Mouse (Mus musculus): ENCODE data around the gene Miga2. TPM values are rescaled to one million over a fixed set of nuclear protein-coding genes. Genes with fewer than 3 reads are reported as not detected.

Gene Miga2
- polyA plus RNA-seq, 1 experiment from 2014 or later: 12.6 TPM

DNA sequence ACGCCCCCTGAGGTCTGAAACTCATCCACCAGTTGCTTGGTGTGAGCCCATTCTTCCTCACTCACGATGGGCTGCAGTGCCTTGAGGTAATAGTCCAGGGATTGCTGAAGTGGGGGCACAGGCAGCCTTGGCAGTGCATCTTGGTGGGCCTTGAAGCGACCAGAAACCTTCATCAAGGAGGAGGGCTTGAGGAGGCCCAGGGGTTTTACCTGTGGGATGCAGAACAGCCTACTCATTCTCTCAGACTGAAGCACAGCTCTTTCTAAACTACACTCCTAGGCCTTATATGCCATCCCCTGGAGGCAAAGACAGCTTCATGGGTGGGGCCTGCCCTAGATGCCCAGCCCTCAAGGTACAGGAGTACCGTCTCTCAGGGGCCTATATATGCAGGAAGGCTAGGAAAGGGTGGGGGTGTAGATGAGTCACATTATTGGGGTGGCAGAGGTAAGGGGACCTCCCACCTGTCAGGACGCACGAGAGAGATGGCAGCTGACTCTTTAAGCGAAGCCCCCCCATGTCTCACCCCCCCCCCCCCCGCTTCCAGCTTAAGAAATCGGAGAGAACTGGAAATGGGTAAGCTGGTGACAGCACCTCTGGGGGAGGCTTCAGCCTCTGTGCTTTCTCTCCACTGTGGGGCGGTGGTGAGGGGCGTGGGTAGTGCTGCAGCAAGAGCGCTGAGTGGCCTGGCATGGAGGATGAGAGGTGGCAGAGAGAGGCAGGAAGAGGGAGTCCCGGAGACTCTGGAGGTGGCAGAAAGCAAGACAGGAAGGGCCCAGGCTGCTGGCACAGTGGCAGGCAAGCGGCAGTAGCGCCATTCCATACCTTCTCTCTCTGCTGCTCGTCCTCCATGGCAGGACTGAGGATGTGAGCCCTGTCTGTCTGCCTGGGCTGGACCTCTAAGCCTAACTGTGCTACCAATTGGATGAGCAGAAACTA, 49.3 kb downstream of the Miga2 start:
- no peak overlapping the region; the same call in 1 of the 2 replicates for H3K4me2 ChIP-seq (replicated peaks; ENCODE audit: low read depth)
- H3K9ac ChIP-seq (ENCODE audit: low read depth, low read length): no peak overlapping the region
- no peak for ATAC-seq
- H3K27ac ChIP-seq (ENCODE audit: low read depth, low read length): no peak overlapping the region
- no peaks in the 10 kb centered on the region for H3K9me3 ChIP-seq (ENCODE audit: control insufficient read depth)
- 0 out of 2 replicates have a peak, but pooled peaks cover 4% of the 10 kb centered on the region for H3K4me1 ChIP-seq (replicated peaks; ENCODE audit: control insufficient read depth, insufficient read depth, low read length)
- H3K27me3 ChIP-seq (replicated peaks; ENCODE audit: control insufficient read depth, insufficient read depth, low read length): no peaks in the 10 kb centered on the region
- 85% methylated on average over 16 of the region's 16 CpGs for WGBS
- H3K36me3 ChIP-seq (ENCODE audit: control insufficient read depth, insufficient read depth): peaks cover 28% of the 10 kb centered on the region
- peak; percentile 21; the same call in 1 of the 2 replicates for TF ChIP-seq CTCF (IDR thresholded peaks at IDR 0.05; ENCODE audit: low read depth)
- H3K4me3 ChIP-seq (ENCODE audit: low read depth, low read length): no peak overlapping the region

- Histone ChIP-seq H3K4me1 (replicated peaks; ENCODE audit: control insufficient read depth, insufficient read depth, low read length) (0 out of 2 replicates have a peak, but pooled peaks cover 4% of the 10 kb centered on the region), H3K4me2 (replicated peaks; ENCODE audit: low read depth) (peak overlapping the region; percentile 86), H3K9ac (ENCODE audit: low read depth, low read length) (0 out of 2 replicates have a peak overlapping the region, but pooled peaks have one; percentile 91), H3K27ac (ENCODE audit: low read depth, low read length) (no peak overlapping the region), H3K36me3 (ENCODE audit: control insufficient read depth, insufficient read depth) (peaks cover 21% of the 10 kb centered on the region), H3K27me3 (replicated peaks; ENCODE audit: control insufficient read depth, insufficient read depth, low read length) (no peaks in the 10 kb centered on the region), H3K9me3 (ENCODE audit: control insufficient read depth) (no peaks in the 10 kb centered on the region), H3K4me3 (ENCODE audit: low read depth, low read length) (no peak overlapping the region)
- TF ChIP-seq CTCF (IDR thresholded peaks at IDR 0.05; ENCODE audit: low read depth): no peak
- 88% methylated on average over 4 of the region's 4 CpGs for WGBS
- ATAC-seq: no peak
Observed at GRCm38 (mm10) chr2:30414101-30414500, 50.1 kb downstream of the Miga2 start.

DNA sequence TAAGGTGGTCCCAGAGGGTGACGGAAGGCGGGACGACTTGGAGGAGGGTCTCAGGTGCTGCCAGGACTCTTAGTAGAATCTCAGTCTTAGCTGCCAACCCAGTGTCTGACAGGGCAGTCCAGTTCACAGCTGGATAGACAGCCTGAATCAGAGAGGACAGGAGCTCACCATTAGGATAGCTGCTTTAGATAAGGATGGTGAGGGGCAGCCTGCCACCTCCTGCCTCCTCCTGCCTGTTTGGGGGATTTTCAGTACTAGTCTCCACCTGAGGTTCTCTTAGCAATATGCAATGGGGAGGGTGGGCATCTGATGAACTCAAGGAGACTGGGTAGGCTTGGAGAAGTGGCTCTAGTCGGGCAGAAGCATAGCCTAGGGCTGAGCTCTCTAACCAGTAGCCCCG, 50.6 kb downstream of the Miga2 start:
- H3K27me3 ChIP-seq (replicated peaks; ENCODE audit: control insufficient read depth, insufficient read depth, low read length): no peaks in the 10 kb centered on the region
- peak overlapping the region; percentile 91 for H3K9ac ChIP-seq (ENCODE audit: low read depth, low read length)
- peak overlapping the region; percentile 86 for H3K4me2 ChIP-seq (replicated peaks; ENCODE audit: low read depth)
- H3K9me3 ChIP-seq (ENCODE audit: control insufficient read depth): no peaks in the 10 kb centered on the region
- H3K4me1 ChIP-seq (replicated peaks; ENCODE audit: control insufficient read depth, insufficient read depth, low read length): 0 out of 2 replicates have a peak, but pooled peaks cover 4% of the 10 kb centered on the region
- H3K4me3 ChIP-seq (ENCODE audit: low read depth, low read length): peak overlapping the region; percentile 86
- peak overlapping the region; percentile 92; the same call in 1 of the 2 replicates for H3K27ac ChIP-seq (ENCODE audit: low read depth, low read length)
- WGBS: 58% methylated on average over 5 of the region's 5 CpGs
- peaks cover 20% of the 10 kb centered on the region for H3K36me3 ChIP-seq (ENCODE audit: control insufficient read depth, insufficient read depth)
- 0 out of 2 replicates have a peak, but pooled peaks have one; percentile 1 for ATAC-seq
- no peak for TF ChIP-seq CTCF (IDR thresholded peaks at IDR 0.05; ENCODE audit: low read depth)

- H3K4me2 ChIP-seq (replicated peaks; ENCODE audit: low read depth): peak within 1 kb of the TSS; percentile 86
- 0 out of 2 replicates have a peak, but pooled peaks cover 4% of the 10 kb centered on the region for H3K4me1 ChIP-seq (replicated peaks; ENCODE audit: control insufficient read depth, insufficient read depth, low read length)
- peaks cover 17% of the 10 kb centered on the region for H3K36me3 ChIP-seq (ENCODE audit: control insufficient read depth, insufficient read depth)
- peak within 1 kb of the TSS; percentile 86 for H3K4me3 ChIP-seq (ENCODE audit: low read depth, low read length)
- H3K9me3 ChIP-seq (ENCODE audit: control insufficient read depth): no peaks in the 10 kb centered on the region
- no peaks in the 10 kb centered on the region for H3K27me3 ChIP-seq (replicated peaks; ENCODE audit: control insufficient read depth, insufficient read depth, low read length)
- ATAC-seq: peak; percentile 89
- H3K9ac ChIP-seq (ENCODE audit: low read depth, low read length): peak within 1 kb of the TSS; percentile 91
- no peak for TF ChIP-seq CTCF (IDR thresholded peaks at IDR 0.05; ENCODE audit: low read depth)
- 2% methylated on average over 58 of the region's 58 CpGs for WGBS
- H3K27ac ChIP-seq (ENCODE audit: low read depth, low read length): peak within 1 kb of the TSS; percentile 92
Observed at GRCm38 (mm10) chr2:30415157-30415935, 51.3 kb downstream of the Miga2 start, which contains the start of gene Crat. Gene Crat (minus strand): TSS chr2:30415813.

GRCm38 (mm10) chr2:30415936-30416648, 52.1 kb downstream of the Miga2 start, which contains the start of gene Ptpa:
Gene Ptpa (plus strand): TSS chr2:30416039.
- Histone ChIP-seq H3K27me3 (replicated peaks; ENCODE audit: control insufficient read depth, insufficient read depth, low read length) (no peaks in the 10 kb centered on the region), H3K36me3 (ENCODE audit: control insufficient read depth, insufficient read depth) (peaks cover 13% of the 10 kb centered on the region), H3K4me3 (ENCODE audit: low read depth, low read length) (peak within 1 kb of the TSS; percentile 86), H3K9ac (ENCODE audit: low read depth, low read length) (peak within 1 kb of the TSS; percentile 91), H3K4me1 (replicated peaks; ENCODE audit: control insufficient read depth, insufficient read depth, low read length) (0 out of 2 replicates have a peak, but pooled peaks cover 4% of the 10 kb centered on the region), H3K9me3 (ENCODE audit: control insufficient read depth) (no peaks in the 10 kb centered on the region), H3K4me2 (replicated peaks; ENCODE audit: low read depth) (peak within 1 kb of the TSS; percentile 86), H3K27ac (ENCODE audit: low read depth, low read length) (peak within 1 kb of the TSS; percentile 92)
- ATAC-seq: peak; percentile 82
- TF ChIP-seq CTCF (IDR thresholded peaks at IDR 0.05; ENCODE audit: low read depth): no peak
- WGBS: under 1% methylated on average over 63 of the region's 67 CpGs

Data from intestine, postnatal 0 days (tissue).